Mouse (Mus musculus) embryonic facial prominence, embryonic 10.5 days (tissue): ENCODE measurements at regions not wholly inside any gene's neighbourhood (a gene's known extent, or its start where the extent isn't known, plus 50 kb on each side); places are given as distances from the start of the nearest gene placed in this dataset.
A peak's percentile ranks its signal among the peaks of the same experiment; 100 is the strongest.

Experiments used
- DNase-seq: peaks from one replicate; pipeline ENCODE4 v3.0.0-alpha.2; 2017; ENCODE audit warnings: low spot score
- H3K27ac ChIP-seq: fragments of 300-500 bp; sonication (generic); replicated peaks from 2 replicates; pipeline ENCODE4 v1.5.1; 2016; ENCODE audit warnings: mild to moderate bottlenecking
- H3K27me3 ChIP-seq: fragments of 300-500 bp; sonication (generic); replicated peaks from 2 replicates; pipeline ENCODE4 v1.6.1; 2016; ENCODE audit warnings: low read depth, mild to moderate bottlenecking; ENCODE audit not compliant: poor library complexity, severe bottlenecking
- H3K36me3 ChIP-seq: fragments of 300-500 bp; sonication (generic); replicated peaks from 2 replicates; pipeline ENCODE4 v1.6.1; 2016; ENCODE audit warnings: mild to moderate bottlenecking, moderate library complexity
- H3K4me1 ChIP-seq: fragments of 300-500 bp; sonication (generic); 2 replicates; pipeline ENCODE4 v1.6.1; 2016
- H3K4me3 ChIP-seq: fragments of 300-500 bp; sonication (generic); 2 replicates; pipeline ENCODE4 v1.5.1; 2016; ENCODE audit warnings: mild to moderate bottlenecking, moderate library complexity
- H3K9me3 ChIP-seq: fragments of 300-500 bp; sonication (generic); 2 replicates; pipeline ENCODE4 v1.6.1; 2016; ENCODE audit warnings: mild to moderate bottlenecking
- WGBS: fragments of 180-500 bp; shearing (Covaris S2); methylation state at CpG from one replicate; pipeline ENCODE4 v1.1.7; 2016; 5-methylcytosine and 5-hydroxymethylcytosine counted together

- Histone ChIP-seq H3K4me3 (no peak overlapping the region), H3K9me3 (no peaks in the 10 kb centered on the region), H3K36me3 (no peaks in the 10 kb centered on the region), H3K4me1 (no peaks in the 10 kb centered on the region), H3K27me3 (peaks cover 80% of the 10 kb centered on the region), H3K27ac (no peak overlapping the region)
- DNase-seq = no peak
- WGBS = 82% methylated on average over 5 of the region's 5 CpGs
Measured at GRCm38 (mm10) chrX:103904038-103904696, 76.9 kb downstream of the Rlim start.

- Histone ChIP-seq H3K9me3 (peaks cover 3% of the 10 kb centered on the region; the same call in 1 of the 2 replicates), H3K36me3 (no peaks in the 10 kb centered on the region), H3K4me1 (peaks cover 5% of the 10 kb centered on the region), H3K4me3 (peak overlapping the region; percentile 44), H3K27me3 (peaks cover 100% of the 10 kb centered on the region), H3K27ac (no peak overlapping the region)
- 31% methylated on average over 24 of the region's 24 CpGs for WGBS
- peak; percentile 8 for DNase-seq
Measured at GRCm38 (mm10) chrX:103879329-103879935, 57.6 kb upstream of the Slc16a2 start.
